Mouse (Mus musculus) retina, postnatal 1 day (tissue): ENCODE data around the gene Cntn5.

Experiments
- DNase-seq: peaks from one replicate; pipeline ENCODE4 v3.0.0-alpha.2; 2012

Gene Cntn5

DNA sequence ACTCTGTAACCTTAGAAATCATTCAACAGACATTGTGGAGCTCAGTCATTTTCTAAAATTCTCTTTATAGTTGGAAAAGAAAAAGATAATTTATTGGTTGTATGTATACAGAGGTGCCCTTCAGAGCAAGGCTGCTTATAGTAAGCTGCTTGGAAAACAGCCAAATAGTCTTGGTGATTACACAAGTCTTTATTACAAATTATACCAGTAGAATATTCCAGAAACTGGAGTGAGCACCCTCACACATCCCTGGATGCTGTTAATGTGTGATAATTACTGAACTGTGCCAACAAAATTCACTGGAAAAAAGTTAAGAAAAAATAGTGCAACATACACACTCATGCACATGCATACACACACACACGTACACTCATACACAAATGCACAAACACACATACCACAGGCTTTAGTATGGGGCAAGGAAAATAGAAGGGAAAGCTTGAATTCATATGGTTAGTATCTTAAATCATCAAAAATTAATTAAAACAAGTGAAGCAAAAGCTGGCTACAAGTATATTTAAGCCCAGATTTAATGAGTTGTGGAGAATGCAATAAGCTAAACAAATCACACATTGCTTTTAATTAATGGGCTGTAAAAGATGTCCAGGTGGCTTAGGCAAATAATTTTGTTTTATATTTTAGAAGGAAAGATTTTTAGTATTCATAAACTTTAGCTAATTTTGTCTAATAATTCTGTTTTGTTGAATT, 783.1 kb downstream of the Cntn5 start:
- DNase-seq: no peak

DNA sequence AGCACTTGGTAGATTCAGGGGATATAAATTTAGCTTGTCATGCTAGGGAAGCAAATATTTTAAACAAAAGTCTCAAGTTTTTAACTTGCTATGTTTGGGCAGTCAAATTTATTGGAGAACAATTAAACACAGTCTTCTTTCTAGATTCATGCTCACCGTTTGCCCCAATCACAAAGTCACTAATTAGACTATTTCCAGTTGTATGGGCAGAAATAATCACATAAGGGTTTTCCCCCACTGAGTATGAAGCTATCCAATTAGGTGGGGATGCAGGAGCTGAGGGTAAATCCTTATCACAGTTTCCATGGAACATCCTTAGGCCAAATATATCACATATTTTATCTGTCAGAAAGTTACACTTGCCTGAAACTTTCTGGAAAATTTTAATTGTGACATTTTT, 788.0 kb downstream of the Cntn5 start:
- DNase-seq: peak; percentile 59

DNA sequence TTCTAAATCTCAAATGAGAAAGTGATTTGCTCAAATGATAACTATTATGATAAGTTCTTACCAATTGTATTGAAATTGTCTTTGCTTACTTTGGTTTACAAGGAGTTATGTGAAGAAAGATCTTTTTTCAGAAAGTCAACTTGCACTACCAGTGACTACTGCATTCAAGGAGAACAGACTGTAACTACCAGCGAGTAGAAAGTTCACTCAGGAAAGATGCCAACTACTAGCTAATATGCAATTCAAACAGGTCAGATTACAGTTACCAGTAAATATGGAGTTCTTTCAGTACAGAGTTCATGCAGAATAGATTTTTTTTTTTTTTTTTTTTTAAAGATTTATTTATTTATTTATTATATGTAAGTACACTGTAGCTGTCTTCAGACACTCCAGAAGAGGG, 795.4 kb downstream of the Cntn5 start:
- no peak for DNase-seq

DNA sequence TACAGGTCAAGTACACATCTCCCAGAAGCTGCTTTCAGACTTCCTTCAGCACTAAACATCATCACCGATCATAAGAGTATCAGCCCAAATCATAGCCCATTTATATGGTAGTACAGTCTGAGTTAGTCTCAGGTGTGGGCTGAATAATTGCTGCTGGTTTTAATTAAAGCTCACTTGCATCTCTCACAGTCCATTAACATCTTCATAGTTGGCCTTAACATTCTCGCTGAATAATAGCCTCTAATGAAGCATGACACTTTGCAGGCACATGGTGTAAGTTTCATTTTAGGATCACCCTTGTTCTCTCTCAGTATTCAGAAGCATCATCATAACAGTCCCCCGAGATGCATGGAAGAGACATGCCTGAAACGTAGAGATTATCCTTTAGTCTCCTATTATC, 796.7 kb downstream of the Cntn5 start:
- DNase-seq: peak; percentile 62

DNA sequence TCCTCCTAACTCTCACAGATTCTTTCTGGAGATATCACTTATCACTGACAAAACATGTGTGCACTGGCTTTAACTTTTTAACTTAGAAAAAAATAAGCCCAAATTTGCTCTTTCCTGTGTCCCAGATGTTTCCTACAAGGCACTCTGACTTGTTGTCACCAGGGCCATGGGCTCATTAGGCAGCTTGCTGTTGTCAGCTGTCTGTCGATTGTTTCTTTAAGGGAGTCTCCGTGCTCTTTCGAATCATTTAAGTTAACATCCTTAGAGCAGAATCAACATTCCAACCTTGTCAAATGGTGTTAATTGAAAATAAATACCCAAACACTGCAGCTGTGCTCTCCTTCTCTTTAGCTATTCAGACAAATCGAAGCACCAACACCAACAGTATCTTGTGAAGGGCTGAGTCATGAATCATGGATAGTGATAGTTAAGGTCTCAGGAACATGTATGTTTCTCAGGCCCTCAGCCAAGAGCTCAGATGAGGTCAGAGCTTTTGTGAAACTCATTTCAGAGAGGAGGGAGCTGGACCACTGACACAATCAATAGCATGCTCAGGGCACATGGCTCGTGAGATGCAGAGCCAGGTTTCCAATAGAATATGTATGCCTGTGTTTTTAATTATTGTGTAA, 802.6 kb downstream of the Cntn5 start:
- no peak for DNase-seq

DNA sequence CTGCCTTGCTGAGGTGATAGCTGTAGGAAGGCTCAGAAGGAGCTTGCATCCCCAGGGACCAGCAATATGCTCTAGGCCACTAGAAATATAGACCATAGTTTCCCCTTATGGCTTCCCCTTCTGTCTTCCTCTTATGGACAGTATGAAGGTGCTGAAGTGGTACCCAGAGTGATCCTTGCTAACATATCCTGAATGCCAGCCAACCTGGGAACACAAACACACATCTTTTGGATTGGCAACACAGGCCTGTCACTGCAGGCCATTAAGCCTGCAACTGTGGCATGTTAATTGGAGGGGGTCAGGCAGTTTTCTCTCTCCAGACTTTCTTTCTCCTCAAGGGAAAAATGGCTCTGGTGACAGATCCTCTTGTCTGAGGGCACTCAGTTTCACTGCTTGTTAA, 828.3 kb downstream of the Cntn5 start:
- no peak for DNase-seq

DNA sequence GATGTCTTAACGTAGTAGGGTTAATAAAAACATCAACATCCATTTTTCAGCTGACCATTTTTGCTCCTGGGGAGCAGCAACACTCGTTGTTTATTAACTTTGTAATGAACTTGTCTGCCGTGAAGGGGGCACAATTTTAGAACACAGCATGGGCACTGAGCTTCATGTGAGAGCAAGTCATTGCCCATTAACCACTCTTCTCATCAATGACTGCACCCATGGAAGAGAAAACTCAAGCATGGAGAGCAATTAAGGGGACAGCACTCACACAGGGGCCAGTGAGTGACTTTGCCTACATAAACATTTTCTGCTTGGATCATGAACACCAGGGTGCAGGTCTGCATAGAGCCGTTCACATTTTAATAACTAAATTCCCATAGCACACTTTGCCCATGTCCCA, 831.2 kb downstream of the Cntn5 start:
- peak; percentile 63 for DNase-seq

DNA sequence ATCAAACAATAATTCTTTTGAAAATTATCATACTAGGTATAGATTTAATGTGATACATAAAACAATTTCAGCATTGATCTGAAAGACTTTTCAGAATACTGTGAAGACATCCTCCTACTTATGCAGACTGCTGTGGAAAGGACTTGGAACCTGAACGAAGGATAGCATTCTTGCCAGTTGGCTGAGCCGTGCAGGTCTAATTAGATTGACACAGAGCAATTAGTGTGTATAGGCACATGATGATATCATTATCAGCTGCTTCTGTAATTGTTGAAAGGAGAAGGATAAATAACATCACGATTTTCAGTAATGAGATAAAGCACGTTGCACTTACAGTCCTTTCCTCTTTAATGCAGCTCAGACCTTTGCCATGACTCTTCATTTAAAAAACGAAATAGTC, 831.7 kb downstream of the Cntn5 start:
- DNase-seq: peak; percentile 73

DNA sequence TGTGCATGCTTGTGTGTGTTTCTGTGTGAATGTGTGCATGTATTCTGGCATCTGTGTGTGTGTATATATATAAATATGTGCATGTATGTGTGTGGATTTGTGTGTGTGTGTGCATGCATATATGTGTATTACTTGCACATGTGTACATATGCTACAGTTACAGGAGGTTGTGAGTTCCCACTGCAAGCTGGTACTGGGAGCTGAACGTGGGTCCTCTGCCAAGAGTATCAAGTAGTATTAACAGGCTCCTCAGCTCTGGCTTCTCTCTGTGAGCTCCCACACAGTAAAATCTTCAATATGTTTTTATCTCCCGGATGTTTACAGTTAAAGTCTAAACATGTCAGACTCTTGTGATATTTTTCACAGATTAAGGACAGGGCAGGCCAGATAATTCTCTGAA, 833.3 kb downstream of the Cntn5 start:
- no peak for DNase-seq

DNA sequence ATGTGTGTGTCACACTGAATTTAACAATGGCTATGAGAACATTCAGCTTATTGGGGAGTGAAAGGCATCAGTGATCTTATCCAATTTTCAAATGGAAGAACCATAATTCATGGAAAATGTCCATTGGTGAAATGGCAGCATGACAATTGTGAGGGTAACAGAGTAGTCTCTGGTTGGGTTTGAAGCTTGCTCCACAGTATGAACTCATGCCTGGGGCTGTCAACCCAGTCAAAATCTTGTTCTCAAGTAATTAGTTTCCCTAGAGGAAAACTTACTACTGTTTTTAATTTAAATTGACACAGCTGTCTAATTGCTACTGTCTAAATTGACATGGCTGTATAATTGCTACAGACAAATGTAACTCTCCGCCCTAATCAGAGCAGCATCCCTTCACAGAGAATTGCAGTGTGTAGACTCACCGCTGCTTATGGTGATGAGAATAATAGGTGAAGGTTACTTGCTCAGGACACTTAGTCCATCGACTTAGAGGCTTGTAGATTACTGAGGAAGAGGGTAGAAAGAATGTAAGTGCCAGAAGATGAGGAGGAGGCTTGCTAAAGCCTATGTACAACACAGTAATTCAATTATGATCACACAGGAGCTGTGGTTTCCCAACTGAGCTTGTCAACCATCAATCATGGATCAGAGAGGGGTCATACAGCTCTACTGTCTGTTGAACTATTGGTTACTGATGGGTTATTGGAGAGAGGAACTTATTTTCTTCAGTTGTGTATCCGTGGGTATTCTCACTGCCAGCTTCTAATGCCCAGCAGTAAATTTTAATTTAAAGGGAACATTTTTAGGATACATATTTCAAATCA, 859.4 kb downstream of the Cntn5 start:
- DNase-seq: peak; percentile 4

DNA sequence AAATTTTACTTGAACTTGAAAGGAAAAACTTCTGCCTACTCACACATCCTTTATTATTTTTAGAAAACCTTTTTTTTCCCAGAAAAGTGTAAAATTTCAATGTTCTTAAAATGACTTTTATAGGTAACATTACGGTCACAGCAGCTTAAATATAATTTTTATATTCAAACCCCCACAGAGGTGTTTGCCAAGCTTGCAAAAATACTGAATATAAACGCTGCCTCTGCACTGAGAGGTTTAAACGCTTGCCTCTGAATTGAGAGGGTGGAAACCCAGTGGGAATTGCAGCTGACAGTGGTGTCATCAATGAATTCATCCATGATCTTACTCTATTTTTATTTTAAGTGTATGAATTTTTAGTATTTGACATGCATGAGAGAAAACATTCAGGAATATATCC, 861.6 kb downstream of the Cntn5 start:
- no peak for DNase-seq

DNA sequence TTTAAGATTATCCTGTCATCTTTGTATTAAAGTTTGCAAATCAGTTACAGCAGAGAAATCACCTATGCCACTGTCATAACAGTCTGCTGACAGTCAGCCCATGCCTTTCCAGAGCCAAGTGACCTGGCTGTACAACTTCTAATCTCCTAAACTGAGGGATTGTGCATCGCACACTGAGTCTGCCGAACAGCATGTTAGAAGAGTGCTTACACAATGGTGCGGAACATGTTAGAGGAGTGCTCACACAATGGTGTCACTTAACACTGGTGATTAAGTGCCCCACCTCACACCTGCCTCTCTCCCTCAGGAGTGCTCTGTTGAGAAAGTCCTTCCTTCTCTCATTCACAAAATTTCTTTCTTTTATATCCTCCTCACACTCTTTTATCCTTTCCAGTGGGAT, 889.4 kb downstream of the Cntn5 start:
- no peak for DNase-seq

DNA sequence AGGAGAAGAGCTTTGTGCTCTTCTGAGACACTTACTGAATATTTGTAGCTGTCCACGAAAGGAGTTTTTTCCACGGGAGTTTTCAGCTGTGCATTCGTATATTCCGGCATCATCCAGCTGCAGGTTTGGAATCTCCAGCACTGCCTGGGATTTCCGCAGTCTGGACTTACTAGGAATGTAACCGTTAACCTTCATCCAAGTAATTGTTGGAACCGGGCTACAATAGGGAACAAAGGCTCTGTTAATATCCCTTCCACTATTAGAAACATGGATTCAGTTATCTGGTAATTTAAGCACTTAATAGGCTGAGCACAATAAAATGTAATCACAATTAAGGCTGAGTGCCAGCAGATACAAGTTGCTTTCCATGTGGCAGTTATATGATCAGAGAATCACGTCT, 920.5 kb downstream of the Cntn5 start:
- DNase-seq: peak; percentile 65

DNA sequence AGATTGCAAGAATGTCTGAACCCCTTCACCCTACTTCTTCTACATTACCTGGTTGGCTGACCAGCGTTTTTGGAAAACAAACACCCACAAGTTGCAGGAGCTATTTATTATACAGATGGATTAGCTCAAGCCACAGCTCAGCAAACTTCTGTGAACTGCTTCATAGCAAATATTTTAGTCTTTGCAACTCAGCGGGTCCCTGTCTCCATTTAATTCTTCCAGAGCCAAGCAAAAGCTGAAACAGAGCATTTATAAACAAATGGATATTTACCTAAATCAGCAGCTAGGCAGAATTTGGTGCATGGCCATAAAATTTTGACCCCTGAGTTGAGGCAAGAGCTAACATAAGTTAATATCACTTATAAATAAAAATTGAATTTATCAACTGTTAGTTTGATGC, 921.4 kb downstream of the Cntn5 start:
- no peak for DNase-seq

DNA sequence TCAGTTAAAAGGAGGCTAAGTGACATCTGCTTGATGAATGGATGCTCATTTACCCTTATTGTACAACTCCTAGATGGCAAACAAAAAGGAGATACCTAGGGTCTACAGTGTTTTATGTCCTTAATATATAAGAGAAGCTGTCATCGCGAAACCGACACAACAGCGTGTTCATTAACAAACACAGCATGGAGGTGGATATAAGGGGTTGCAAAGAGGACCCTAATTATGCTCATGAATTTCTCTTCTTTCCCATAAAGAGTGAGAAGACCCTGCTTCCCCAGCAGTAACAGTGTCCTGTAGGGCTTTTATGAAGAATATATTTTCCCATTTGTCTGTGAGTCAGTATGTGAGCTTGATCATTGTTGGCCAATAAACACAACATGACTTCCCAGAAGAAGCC, 939.2 kb downstream of the Cntn5 start:
- no peak for DNase-seq

DNA sequence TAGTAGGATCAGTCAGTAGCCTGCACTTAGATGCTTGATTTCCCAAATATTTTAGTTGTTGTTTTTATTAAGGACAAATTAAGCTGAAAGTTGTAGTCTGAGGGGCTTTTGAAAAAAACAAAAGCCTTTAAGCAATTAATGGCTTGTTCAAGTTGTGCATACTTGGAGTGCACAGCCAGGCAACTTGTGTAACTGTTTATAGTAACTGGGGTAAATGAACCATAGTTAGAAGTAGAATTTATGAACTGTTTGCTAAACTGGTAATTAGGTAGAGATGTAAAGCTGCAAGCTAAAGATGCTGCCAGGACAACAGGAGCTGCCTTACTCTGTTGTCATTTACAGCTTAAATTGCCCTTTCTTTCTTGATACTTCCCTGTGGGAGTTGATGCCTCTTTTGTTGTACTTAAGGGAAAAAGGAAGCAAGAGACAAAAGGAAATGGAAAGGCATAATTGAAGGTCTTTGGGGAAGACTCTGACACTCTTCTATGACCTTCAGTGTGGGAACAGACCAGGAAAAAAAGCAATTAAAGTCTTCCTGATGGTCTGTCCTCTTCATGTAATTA, 943.9 kb downstream of the Cntn5 start:
- DNase-seq: peak; percentile 56

DNA sequence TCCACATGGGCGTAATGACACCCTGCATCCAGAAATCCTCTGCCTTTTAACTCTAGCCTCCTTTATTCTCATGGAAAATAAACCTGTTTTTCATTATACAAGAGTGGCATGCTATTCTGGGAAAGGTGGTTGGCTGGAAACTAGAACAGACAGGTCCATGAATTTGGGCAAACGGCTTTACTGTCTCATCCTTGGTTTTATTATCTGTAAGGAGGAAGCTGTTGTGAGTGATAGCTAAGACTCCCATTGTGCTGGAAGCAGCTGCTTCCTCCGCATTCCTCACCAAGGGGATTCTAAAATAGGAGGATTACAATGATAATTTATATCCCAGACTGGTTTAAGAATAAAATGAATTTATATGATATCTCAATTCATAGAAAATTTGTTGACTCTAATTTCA, 955.2 kb downstream of the Cntn5 start:
- no peak for DNase-seq

DNA sequence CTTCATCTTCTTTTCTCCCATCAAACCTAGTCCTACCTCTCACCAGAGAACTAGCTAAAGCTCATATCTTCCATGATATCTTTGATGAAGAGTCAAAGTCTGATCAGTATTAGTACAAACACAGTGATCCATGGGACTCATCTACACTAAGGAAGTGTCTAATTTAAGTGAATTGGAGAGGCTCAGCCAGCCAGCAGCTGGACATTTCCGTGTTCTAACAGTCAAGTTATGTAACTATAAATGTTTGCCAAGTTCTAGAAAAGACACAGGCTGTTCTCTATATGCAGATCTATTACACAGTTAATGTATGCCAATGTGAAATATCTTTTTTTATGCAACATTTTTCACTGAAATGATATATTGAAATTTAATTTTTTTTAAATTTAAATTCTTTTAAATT, 959.7 kb downstream of the Cntn5 start:
- DNase-seq: no peak

DNA sequence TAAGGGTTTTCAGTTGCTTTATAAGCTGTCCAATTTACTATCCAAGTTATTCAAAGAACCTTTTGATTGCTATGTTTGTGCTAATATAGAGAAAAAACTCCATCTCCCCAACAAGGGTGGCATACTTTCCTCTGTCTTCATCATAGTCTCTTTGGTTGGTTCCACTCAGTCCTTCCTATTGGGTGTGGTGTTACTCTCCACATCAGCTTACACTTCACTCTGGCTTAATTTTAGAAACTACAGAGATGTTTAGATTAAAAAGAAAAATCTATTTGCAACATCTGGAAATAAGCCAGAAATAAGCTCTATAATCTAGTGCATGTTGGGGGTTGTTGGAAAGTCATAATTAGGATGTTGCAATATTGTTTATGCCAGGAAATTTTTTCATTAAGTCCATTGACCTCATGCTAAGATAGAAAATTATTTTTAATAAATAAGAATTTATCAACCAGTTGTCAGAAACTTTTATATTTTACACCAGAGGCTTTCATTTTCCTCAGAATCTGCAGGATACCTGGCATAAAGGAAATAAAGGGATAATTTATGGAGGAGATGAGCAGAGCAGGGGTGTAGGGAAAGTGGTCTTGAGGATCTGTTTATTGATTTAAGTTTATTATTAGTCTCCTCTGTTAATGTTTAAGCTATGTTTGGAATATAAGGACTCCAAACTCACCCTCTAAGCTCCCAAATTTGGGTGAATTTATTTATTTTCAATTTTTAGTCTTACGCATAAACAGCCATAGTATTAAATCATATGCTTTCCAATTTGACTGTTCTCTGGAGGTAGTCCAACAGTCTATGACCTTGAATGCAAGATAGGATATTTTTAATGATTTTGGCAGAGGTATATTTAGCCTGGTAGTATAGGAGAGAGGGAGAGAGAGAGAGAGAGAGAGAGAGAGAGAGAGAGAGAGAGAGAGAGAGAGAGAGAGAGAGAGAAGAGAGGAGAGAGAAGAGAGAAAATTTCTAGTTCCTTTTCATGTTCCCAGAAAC, 966.8 kb downstream of the Cntn5 start:
- DNase-seq: no peak

DNA sequence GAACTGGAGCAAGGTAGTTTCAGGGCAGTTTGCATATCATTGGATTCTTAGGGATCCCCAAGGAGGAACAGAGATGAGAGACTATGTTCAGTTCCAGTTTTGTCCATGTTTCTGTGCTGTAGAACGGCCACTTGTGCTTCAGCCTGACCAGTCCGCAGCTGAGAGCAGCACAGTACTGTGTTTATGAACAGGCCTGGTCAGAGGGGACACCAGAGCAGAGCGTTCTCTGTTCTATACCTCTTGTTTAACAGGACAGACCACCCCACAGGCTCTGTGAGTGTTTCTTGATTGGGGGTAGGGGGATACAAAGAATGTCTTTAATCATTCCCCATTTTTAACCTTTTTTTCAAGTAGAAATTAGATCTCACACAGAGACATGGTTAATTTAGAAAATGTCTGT, 984.0 kb downstream of the Cntn5 start:
- DNase-seq: no peak

DNA sequence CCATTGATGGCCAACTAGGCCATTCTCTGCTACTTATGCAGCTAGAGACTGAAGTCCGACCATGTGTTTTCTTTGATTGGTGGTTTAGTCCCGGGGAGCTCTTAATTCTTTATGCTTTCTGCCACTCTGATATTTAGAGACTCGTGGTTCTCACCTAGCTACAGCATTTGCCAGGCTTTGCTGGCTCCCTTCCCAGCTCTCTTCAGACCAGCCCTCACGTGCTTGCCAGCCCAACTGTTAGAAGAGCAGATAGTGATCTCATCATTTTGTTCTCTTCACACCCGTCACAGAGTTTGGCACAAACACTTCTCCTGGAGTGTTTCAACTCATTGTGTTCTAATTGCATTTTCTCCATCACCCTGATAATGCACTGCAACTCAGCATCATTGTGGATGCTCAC, 1005.5 kb downstream of the Cntn5 start:
- peak; percentile 5 for DNase-seq

DNA sequence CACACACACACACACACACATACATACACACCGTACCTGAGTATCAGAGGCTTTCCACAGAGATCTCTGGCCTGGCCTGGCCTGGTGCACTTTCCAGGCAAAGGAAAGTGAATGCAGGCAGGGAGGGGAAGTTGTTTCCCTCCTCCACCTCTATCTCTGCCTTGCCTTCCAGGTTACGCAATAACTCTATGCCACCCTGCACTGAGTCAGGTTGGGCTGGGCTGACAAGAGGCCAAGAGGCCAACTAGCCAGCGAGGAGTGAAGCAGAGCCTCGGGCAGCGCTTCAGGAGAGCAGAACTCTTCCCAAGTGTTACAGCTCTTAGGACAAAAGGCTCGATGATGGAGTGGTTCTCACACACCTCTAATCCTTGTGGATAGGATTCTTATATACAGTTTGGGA, 1018.4 kb downstream of the Cntn5 start:
- no peak for DNase-seq
